Mouse (Mus musculus) CD4-positive, CD25-positive, alpha-beta regulatory T cell, adult 2 months (primary cell): ENCODE results near the gene Ccdc96.

Source experiments
- DNase-seq: peaks from one replicate; pipeline ENCODE4 v3.0.0-alpha.2; 2012; ENCODE audit warnings: low read depth, low spot score

The Ccdc96 gene

GRCm38 (mm10) chr5:36472876-36473655 is 11.3 kb upstream of the Ccdc96 start:
- DNase-seq, result no peak

DNA sequence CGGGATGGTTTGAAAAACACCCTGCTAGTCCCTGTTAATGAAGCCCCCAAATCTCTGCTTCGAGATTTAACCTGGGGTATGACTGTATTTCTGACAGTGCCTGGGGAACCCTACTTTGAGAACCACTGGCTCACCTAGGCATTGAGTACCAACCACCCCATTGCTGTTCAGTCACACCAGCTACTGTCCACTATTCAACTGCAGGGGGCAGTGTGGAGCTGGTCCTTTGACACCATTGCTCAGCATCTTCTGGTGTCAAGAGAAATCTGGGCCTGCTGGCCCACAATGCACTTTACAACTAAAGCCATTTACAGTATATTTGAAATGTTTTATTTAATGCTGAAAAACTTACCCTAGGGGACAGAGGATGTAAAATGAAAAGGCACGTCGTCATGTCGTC is 10.1 kb upstream of the Ccdc96 start:
- peak; percentile 88 for DNase-seq

- no peak for DNase-seq
Observed at GRCm38 (mm10) chr5:36477486-36477885, 6.9 kb upstream of the Ccdc96 start.

GRCm38 (mm10) chr5:36478540-36479420 is 5.6 kb upstream of the Ccdc96 start:
- DNase-seq, result no peak

DNA sequence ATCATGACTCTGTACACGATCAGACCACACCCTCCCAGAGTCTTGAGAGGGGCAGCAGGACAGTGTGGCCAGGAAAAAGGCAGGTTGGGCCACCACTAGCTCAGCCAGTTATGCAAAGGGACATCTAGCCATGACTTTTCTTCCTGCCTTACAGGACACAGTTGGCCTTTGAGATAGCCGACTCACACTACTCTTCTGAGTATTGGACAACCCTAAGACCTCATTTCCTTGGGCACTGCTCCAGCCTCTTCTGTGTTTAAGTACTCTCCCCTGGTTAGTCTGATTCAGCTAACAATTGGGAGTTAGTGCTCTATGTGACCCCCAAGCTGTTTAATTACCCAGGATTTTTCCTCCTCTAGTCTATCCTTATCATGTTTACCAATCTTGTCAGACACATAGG is 4.7 kb upstream of the Ccdc96 start:
- DNase-seq, result no peak

- DNase-seq, result no peak
Observed at GRCm38 (mm10) chr5:36480398-36480797, 4.0 kb upstream of the Ccdc96 start.

- DNase-seq, result peak; percentile 20
Observed at GRCm38 (mm10) chr5:36481114-36481513, 3.3 kb upstream of the Ccdc96 start.

GRCm38 (mm10) chr5:36483203-36484101 is 936 bp upstream of the Ccdc96 start:
- DNase-seq, result no peak

DNA sequence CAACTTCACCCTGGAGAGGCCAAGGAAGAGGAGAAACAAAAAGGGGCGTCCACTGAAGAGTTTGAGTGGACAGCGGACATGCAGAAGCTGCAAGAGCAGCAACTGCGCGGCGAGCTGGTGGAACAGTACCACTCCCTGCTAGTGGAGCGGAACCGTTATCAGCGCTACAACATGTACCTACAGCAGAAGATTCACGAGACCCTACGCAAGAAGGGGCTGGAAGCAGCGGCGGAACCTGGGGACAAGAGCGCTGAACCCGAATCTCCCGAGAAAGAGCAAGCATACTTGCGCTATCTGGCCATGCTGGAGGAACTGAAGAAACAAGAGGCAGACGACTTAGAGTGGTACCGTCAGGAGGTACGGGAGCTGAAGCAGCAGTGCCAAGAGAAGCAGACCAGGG is 918 bp downstream of the Ccdc96 start:
- DNase-seq, result peak; percentile 36

DNA sequence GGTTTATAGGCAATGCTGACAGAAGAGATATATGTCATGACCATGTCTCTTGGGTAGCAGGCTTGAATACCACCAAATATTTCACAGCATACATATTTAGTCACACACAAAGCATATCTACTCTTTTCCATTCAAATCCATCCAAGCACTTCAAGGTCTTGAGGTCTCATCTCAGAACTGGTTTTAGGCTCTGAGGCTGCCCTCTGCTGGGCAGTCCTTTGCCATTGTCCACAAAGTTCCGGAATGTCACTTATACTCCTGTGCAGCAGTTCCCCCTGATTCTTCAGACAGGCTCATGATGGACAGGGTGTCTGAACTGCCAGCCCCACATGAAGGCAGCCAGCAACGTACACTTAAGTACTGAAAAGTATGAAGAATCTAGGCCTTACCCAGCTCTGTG is 4.8 kb downstream of the Ccdc96 start:
- peak; percentile 57 for DNase-seq

DNA sequence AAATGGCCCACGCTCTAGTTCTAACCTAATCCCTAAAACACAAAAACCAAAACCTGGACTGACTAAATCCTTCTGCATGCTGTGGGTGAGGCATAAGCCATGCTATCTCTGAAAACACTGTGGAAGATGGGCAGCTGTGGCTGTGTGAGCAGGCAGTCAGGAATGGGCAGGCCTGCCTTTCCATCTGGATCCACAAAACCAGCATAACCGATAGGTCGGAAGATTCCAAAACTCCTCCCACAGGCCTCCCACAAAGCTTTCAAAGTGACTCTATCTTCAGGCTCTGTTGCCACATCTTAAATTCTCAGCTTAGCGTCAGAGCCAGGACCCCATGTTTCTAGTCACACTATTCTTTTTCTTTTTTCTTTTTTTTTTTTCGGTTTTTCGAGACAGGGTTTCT is 9.5 kb downstream of the Ccdc96 start:
- no peak for DNase-seq

- no peak for DNase-seq
Observed at GRCm38 (mm10) chr5:36494709-36495108, 10.3 kb downstream of the Ccdc96 start.

- no peak for DNase-seq
Observed at GRCm38 (mm10) chr5:36505235-36505634, 20.8 kb downstream of the Ccdc96 start.

DNA sequence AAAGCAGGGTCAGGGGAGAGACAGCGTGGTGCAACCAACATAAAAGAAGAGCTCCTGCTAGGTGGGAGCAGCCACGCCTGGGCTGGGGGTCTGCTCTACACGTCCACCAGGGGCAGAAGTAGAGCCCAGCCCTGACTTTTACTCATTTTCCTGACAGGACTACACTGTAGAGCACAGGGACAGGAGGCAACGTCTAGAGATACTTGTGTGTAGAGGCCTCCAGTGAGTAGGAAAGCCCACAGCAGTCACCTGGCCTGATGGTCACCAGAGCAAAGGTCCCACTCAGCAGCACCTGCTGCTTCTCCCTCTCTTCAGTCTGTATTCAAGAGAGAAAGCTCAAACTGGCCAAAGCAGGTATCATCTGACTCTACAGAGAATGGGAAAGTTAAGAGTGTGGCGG is 21.3 kb downstream of the Ccdc96 start:
- no peak for DNase-seq

DNA sequence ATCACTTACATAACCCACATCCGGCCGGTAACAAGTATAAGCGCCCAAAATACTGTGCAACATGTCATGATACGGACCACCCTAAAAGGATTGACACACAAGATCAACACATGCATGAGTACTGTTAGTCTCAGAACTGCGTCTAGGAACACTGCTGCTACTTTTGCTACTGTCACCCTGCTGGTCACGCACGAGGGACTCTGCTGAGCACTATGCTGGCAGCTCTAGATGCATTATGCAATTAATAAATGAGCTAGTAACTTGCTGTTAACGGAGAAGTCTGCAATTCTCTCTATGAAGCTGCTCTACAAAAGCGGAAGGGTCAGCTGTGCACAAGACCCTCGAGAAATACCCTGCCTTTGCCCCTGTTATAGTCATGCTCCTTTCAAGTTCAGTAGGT is 24.0 kb downstream of the Ccdc96 start:
- no peak for DNase-seq

DNA sequence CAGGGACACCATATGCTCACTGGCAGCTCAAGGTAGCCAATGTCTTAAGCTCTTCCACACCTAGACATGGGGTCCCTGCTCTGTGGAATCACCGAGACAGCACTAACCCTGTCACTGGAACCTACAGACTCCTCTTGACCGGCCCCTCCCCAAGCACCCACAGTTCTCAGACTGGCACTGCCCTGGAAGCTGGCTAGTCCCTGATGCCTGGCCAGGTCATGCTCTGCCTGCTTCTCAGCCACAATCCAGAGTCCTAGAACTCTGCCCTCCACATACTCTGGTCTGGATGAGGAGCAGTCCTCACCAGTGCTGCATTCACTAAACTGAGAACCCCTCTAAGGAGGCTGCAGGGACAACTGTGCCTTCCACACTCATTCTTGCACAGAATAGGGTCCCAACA is 26.6 kb downstream of the Ccdc96 start:
- DNase-seq, result no peak

- no peak for DNase-seq
Observed at GRCm38 (mm10) chr5:36515126-36515525, 30.7 kb downstream of the Ccdc96 start.

- DNase-seq, result no peak
Observed at GRCm38 (mm10) chr5:36515558-36515957, 31.2 kb downstream of the Ccdc96 start.

GRCm38 (mm10) chr5:36517596-36517995 is 33.2 kb downstream of the Ccdc96 start:
- no peak for DNase-seq

DNA sequence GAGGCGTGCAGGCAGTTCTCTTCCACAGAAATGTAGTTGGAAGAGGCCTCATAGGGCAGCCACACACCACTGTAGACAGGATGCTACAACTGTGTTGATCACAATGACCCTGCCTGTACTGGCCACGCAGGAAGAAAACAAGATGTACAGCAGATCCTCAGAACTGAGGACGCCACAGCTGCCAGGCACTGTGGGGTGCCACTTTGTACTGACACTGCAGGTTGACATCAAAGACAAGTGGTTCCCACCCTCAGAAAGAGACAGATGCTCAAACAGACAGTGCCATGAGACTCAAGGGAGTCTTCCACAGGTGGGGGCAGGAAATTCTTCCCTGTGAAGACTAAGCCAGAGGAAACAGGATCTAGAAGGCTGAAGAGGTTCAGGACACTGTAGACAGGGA is 35.4 kb downstream of the Ccdc96 start:
- DNase-seq, result no peak

DNA sequence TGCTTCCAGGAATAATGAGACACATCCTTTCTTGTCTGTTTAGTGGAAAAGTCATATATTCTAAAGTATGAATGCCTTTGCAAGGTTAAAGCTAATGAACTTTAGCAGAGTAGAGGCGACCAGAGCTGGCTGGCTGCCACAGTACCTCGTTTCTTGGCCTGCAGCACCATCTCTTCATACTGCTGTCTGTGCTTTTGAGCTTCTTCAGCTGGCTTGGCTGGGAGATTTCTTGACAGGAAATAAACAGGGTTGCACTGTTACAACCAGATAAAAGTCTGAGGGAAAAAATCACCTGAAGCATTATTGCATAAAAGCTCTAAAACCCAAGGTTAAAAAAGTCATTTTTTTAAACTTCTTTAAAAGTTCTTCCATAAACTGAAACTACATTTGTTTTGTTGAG is 38.4 kb downstream of the Ccdc96 start:
- DNase-seq, result no peak

DNA sequence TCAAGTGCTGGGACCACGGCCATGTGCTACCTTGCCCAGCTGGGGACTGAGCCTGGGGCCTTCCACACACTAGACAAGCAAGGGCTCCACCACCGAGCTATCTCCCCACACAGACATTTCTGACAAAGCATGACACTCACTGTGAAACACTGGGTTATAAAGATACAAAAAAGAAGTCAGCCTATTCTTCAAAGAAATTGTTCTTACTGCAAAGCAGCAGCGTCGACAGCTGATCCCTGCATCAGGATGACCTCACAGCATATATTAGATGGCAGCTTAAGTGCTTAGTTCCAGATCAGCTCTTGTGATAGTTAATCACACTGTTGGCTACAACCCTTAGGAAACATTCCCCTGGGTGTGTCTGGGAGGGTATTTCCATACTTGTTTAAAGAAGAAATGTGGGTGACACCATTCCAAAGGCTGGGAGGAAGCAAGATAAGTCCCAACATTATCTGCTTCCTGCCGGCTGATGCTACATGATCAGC is 38.9 kb downstream of the Ccdc96 start:
- DNase-seq, result no peak
